Comparison of ENCODE assay signal across 11 mouse cellular contexts in the genomic region with DNA sequence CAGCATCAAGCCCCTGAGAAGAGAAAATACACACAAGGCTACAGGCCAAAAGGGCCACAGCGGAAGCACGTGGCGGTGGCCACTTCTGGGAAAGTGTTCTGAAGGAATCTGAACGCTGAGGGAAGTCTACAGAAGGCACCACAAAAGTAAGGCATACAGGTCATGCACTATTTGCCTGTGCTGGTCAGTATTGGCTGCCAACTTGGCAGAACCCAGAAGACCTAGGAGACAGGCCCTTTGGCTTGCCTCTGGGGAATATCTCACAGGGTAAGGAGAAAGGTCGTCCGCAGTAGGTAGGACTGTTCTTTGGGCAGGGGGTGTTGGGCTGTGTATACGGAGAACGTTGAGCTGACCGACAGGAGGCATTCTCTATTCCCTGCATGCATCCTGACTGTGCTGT.
"Had no signal": no experiment of that assay in that cellular context is flagged by ENCODE, and none has a peak within 500 bp of the region (broad histone marks: within the 10 kb centered on the region; RNA-seq: fewer than 3 reads in every experiment).

No protein-coding gene starts in this region.

- H3K4me1 ChIP-seq: limb, embryonic 10.5 days; liver, embryonic 12.5 days; midbrain, embryonic 15.5 days; neural tube, embryonic 12.5 days had no signal

- ATAC-seq: liver, embryonic 12.5 days; midbrain, embryonic 15.5 days had no signal

- H3K36me3 ChIP-seq: midbrain, embryonic 15.5 days had no signal

- H3K4me2 ChIP-seq: liver, embryonic 12.5 days; midbrain, embryonic 11.5 days; midbrain, embryonic 15.5 days; neural tube, embryonic 12.5 days had no signal

- H3K9me3 ChIP-seq: limb, embryonic 10.5 days; liver, embryonic 12.5 days; megakaryocyte, embryonic 14.5 days; midbrain, embryonic 15.5 days; neural tube, embryonic 12.5 days had no signal

- DNase-seq: kidney, postnatal 14 days; thymus, postnatal 4 days had no signal

- H3K4me3 ChIP-seq: left cerebral cortex, adult 2 months; limb, embryonic 10.5 days; liver, embryonic 12.5 days; megakaryocyte, embryonic 14.5 days; midbrain, embryonic 15.5 days; neural tube, embryonic 12.5 days had no signal

- H3K9ac ChIP-seq: liver, embryonic 12.5 days; midbrain, embryonic 15.5 days; neural tube, embryonic 12.5 days had no signal

- H3K27ac ChIP-seq: left cerebral cortex, adult 2 months; limb, embryonic 10.5 days; liver, embryonic 12.5 days; macrophage; midbrain, embryonic 15.5 days; neural tube, embryonic 12.5 days; stomach, postnatal 0 days had no signal

- H3K27me3 ChIP-seq: liver, embryonic 12.5 days; midbrain, embryonic 15.5 days; neural tube, embryonic 12.5 days had no signal
